Mouse (Mus musculus): ENCODE data around the gene Ube2v1.

The Ube2v1 gene

DNA sequence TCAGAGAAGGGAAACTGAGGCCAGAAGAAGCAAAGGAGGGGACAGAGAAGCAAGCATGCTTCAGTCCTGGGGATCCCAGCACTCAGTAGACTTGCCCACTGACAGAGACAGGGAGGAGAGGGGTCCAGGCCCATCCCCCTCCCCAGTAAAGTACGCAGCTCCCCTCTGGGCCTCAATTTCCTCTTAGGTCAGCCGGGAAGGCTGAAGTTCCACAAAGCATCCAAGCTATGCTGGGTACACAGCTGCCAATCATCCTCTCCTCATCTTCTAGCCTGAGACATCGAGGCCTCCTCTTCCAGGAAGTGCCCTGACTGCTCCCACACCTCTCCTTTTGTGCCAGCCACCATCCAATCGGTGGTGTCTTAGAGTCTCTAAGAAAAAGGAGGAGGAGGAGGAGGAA lies 35.6 kb downstream of the Ube2v1 start:
- no peak for DNase-seq (ENCODE audit: extremely low spot score, low read depth, low spot score)

DNA sequence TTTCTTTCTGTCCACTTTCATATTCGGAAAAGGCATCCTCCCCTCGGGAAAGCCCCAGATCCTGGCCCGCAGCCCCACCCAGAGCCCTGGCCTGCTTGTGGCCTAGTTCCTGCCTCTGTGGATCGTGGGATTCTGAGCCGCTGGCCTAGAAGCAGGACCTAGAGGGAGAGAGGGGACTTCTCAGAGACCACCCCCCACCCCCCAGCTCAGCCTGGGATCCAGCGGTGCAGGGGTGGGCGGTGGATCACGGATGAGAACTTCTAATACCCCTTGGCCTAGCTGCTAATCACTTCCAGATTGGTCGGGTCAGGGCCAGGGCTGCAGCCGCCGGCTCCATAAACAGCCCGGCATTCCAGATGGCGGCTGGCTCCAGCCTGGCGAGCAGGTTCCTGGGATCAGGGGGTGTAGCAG lies 36.1 kb downstream of the Ube2v1 start:
- peak; percentile 74 for DNase-seq (ENCODE audit: extremely low spot score, low read depth, low spot score)

DNA sequence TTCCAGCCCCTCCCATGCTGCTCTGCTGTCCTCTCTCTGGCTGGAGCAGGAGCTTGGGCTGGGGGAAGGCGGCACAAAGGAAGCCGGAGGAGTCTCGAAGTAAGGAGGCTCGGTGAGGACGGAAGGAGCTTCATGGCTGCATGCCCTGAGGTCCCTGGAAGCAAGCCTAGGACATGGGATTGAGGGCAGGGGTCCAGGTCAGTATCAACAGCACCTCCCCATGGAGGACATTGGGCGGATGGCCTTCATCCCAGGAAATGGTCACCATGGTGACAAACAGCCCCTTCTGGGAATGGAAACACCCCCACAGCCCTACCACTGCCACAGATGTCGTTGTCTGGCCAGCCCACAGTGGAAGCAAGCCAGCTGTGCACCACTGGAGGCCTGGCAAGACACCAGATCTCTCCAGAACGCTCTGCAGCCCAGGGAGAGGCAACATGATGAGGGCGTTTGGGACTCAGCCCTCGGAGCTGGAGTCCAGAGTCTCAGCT lies 37.4 kb downstream of the Ube2v1 start:
- DNase-seq (ENCODE audit: extremely low spot score, low read depth, low spot score): no peak

DNA sequence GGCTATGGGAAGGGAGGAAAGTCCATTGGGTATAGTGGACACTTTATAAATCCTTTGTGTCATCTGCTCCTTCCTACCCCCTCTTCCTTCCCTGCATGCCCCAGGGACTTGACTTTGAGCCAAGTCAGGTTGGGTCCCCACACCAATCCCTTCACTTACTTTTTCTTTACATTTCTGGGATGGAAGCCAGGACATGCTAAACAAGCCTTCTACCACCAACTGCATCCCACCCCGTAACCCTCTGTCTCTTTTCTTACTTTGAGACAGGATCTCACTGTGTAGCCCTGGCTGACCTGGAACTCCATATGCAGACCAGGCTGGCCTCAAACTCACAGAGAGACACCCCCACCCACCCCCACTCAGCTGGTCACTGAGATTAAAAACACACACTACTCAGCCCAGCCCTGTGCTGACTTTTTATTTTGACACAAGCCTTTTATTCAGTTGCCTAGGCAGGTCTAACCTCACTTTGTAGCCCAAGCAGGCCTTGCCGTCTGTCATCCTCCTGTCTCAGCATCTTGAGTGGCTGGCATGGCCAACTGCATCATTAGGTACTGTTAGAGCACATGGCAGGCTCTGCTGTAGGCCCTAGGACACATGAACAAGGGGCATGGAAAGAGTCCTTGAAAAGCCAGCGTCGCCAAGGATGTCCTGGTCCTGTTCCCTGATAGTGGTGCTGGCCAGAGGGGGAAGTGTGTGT lies 38.2 kb downstream of the Ube2v1 start:
- DNase-seq (ENCODE audit: extremely low spot score, low read depth, low spot score): no peak

DNA sequence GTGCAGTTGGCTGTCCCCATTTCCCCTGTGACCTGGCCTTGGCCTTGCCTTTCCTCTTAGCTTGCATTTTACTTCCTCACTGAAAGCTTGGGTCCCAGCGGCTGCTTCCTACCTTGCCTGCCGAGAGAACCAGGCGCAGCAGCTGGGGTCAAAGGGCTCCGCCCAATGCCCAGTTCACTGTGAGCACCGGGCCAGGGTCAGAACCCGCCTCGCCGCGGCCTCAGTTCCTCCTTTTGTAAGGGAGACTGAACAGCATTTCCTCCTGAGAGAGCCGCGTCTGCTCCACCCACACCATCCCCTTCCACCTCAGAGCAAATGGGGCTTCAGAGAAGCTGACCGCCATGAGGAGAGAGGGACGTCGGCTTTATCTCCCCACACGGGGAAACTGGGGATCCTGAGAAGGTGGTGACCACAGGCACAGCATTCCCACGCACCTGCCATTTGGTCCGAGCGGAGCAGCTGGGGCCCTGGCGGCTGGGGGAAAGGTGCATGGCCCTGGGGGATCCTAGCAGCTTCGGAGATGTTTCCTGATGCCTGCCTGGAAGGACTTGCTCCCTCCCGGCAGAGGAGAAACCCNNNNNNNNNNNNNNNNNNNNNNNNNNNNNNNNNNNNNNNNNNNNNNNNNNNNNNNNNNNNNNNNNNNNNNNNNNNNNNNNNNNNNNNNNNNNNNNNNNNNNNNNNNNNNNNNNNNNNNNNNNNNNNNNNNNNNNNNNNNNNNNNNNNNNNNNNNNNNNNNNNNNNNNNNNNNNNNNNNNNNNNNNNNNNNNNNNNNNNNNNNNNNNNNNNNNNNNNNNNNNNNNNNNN lies 42.9 kb downstream of the Ube2v1 start:
- DNase-seq (ENCODE audit: extremely low spot score, low read depth, low spot score): no peak

DNA sequence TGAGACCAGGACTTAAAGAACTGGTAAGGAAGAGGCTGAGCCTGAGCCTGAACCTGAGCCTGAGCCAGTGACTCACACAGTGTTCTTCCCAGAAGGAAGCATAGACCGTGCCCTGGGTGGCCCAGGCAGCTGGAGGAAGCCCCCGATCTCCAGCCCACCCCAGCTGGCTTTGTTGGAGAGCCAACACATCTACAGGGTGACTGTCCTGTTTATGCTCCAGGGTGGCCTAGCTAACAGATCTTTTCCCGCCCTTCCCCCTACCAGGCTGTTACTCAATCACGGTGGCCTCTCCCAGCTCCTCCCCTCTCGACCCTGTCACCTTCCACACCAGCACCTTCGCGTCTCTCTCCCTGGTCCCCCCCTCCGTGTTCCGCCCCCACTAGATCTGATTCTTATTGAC lies 44.9 kb downstream of the Ube2v1 start:
- no peak for DNase-seq (ENCODE audit: extremely low spot score, low read depth, low spot score)

DNA sequence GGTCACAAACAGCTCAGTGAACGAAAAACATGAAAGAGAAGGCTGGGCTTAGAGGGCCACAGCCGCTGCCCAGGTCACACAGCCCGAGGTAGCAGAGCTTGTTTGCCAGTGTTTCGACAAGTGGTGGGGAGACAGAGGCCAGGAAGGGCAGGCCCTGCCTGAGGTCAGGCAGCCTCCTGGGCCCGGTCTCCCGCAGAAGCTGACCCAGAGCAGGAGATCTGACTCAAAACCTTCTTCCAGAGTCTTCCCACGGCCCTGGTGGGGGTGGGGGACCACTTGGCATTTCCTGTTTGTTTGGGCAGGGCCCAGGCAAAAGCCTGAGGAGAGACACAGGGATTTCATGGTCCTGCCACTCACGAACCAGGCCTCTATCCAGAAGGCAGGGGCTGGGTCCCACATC lies 45.9 kb downstream of the Ube2v1 start:
- DNase-seq (ENCODE audit: extremely low spot score, low read depth, low spot score): no peak

DNA sequence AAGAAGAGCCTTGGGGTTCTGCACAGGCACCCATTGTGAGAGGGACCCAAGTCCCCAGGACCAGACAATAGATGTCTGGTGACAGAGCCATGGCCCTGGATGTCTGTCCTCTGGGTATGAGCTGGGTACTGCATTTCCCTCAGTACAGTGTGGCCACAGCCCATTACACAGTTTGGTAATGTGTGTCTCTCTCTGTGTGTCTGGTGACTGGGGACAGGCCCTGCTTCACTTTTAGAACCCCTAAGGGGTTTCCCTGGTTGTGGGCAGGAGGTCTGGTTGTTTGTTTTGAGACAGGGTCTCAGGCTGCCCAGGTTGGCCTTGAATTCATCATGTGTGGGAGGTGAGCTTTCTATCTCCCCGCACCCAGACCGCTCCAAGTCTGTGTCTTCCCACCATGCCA lies 46.6 kb downstream of the Ube2v1 start:
- no peak for DNase-seq (ENCODE audit: extremely low spot score, low read depth, low spot score)

DNA sequence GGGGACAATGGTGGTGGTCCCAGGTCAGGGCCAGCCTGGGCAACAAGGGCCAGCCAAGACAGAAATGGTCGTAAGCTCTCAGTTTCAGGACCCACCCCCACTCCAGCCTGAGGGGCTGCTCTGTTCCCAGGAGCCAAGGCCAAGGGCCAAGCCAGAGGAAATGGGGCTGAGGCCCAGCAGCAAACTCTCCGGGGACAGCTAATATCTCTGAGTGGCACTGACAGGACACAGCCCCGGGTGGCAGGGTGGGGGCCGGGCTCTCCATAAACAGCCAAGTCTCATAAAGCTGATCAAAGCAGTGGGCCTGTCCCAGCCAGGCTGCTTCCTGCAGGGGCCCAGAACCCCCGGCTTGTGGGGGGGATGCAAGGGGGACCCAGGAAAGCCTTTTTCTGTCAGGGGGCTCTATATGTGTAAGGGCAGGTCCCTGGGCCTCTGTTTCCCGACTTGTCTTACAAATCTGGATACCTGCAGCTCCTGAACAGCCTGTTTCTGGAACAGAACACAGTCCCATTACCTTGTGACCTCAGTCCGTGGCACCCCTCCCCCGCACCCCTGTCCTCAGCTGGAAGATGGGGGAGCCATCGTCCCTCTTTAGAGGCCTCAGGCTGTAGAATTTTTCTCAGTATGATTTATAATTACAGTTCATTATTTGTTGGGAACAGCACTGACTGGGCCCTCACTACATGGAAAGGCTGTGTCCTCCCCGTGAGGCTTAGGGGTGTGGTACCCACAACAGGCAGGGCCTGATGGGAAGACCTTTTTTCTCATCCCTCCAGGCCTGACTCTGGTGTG lies 48.5 kb downstream of the Ube2v1 start:
- no peak for DNase-seq (ENCODE audit: extremely low spot score, low read depth, low spot score)

DNA sequence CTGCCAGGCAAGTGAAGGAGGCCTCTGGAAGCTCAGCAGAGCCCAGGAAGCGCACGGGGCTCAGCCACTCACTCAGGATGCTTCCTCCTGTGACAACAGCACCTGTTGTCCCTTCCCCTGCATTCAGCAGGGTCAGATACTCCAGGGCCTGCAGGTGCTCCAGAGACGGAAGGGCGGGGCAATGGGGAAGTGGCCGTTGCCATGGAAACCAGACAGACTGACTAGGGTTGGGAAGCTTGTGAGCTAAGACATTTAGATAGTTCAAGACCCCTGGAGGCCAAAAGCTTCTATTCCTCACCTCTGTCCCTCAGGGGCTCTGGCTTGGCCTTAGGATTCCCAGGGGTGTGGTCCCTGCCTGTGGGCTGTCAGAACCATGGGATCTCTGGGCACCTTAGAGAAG lies 53.4 kb downstream of the Ube2v1 start:
- no peak for DNase-seq (ENCODE audit: extremely low spot score, low read depth, low spot score)

DNA sequence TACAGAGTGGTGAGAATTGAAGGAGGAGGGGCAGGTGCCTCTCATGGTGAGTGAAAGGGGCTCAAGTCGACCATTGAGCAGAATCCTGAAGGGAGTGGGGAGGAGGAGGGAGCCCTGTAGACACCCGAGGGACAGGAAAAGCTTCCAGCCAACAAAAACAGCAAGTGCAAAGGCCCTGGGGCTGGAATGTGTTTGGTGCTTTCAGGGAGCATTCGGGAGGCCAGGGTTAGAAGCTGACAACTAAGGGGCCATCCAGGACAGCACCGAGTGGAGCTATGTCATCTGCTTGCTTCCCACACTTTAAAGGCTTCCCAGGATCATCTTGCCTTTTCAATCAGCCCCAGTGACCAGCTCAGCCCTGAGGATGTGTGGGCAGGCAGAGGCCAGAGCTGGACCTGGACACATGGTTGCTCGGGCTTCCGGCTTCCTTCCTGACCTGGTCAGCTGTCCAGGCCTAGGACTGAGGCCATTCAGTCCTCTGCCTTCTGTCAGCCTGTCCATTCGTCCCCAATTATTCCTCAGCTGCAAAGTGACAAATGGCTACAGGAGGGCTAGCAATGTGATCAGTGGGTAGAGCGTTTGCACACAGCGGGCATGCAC lies 54.6 kb downstream of the Ube2v1 start:
- DNase-seq (ENCODE audit: extremely low spot score, low read depth, low spot score): no peak

DNA sequence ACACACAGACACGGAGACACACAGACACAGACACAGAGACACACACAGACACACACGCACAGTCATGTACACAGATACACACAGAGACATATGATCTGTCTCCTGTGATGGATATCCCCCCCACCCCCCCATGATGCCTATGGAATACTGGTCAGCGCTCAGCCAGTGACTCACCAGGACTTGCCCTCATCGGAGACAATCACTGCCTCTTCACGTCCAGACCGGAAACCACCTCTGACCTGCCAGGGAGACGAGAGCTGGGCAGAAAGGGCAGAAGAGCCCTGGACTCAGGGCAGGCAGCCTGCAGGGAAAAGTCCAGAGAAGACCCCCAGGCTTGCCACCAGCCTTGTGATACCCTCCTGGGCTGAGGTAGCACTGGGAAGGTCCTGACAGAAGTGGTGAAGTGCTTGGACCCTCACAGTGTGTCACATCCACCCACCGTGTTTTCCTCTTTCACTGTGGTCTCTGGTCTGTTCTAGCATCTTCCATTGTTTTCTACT lies 55.7 kb downstream of the Ube2v1 start:
- no peak for DNase-seq (ENCODE audit: extremely low spot score, low read depth, low spot score)

DNA sequence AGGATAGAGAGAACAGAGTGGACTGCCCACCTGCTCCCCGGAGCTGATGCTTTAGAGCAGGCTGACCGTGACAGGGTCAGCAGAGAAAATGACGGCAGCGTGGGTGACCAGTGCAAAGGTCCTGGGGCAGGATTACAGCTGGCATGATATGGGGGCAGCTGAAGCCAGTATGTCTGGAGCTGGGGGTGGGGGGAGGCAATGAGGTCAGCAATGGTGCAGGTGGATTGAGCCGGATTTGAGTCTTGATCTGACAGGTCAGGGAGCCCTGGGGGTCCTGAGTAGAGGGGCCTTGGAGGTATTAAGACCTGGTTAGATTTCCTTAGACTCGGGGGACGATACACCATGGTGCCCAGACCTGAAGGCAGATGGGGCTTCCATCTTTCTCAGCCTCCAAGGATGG lies 56.3 kb downstream of the Ube2v1 start:
- no peak for DNase-seq (ENCODE audit: extremely low spot score, low read depth, low spot score)

DNA sequence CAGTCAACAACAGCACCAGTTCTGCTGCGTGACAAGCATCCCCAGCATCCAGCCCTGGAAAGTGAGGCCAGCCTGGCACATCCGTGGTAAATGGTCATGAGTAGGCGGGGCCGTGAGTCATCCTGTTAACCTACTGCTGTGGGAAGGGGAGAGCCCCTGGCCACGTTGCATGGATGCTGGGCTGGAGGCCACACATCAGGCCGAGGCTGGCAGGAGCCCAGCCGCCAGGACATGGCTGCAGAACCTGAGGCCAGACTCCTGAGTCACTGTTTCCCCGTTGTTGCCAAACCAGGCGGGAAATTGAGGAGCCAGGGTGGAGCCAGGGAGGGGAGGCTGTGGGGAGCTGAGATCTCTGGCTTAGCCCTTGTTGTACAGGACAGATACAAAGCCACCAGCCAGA lies 57.1 kb downstream of the Ube2v1 start:
- DNase-seq (ENCODE audit: extremely low spot score, low read depth, low spot score): no peak

DNA sequence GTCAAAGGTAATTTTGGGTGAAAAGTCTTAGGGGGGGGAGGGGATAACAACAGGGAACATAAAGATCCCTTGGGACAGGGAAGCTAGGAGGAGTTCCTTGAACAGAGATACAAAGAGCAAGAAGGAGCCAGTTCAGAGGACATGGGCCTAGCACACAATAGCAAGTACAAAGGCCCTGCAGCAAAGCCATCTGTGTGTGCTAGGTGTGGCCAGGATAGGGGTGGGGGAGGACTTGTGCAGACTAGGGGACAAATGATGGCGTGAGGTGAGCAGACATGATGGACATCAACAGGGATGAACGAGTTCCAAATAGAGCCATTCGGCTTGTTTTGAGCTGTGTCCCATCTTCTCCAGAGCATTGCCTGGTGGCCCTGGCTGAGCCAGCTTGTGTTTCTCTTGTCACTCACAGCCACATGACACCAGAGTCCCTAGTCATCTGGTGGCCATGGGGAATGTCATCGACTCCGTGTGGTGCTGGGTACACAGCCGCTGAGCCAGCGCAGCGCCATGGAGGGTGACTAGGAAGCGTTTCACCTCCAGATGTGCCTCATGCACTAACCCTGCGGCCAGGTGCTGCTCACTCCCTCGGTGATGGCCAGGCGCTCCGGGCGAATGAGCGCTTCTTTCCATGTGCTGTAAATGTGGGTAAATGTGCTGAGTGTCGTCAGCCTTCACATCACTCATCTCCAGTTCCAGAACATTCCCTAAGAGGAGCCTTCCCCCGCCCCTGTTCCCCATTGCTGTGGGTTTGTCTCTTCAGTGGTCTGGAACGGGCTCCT lies 60.3 kb downstream of the Ube2v1 start:
- no peak for DNase-seq (ENCODE audit: extremely low spot score, low read depth, low spot score)

DNA sequence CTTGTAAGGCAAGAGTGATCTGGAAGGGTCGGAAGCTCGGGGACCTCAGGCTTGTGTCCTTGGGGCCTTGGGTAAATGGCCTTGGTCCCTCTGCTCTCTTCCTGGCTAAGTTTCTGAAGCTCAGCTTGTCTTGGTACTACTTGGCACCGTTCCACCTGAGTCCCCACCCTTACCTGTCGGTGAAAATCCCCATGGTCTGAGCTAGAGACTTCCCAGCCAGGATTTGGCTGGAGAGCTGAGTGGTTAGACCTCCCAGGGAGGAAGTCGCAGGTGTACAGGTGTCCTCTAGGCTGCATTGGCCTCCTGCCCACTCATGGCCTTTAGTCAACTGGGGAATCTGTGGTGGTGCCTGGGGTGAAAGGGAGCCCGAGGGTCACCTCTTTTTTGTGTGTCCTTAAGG lies 61.1 kb downstream of the Ube2v1 start:
- no peak for DNase-seq (ENCODE audit: extremely low spot score, low read depth, low spot score)

DNA sequence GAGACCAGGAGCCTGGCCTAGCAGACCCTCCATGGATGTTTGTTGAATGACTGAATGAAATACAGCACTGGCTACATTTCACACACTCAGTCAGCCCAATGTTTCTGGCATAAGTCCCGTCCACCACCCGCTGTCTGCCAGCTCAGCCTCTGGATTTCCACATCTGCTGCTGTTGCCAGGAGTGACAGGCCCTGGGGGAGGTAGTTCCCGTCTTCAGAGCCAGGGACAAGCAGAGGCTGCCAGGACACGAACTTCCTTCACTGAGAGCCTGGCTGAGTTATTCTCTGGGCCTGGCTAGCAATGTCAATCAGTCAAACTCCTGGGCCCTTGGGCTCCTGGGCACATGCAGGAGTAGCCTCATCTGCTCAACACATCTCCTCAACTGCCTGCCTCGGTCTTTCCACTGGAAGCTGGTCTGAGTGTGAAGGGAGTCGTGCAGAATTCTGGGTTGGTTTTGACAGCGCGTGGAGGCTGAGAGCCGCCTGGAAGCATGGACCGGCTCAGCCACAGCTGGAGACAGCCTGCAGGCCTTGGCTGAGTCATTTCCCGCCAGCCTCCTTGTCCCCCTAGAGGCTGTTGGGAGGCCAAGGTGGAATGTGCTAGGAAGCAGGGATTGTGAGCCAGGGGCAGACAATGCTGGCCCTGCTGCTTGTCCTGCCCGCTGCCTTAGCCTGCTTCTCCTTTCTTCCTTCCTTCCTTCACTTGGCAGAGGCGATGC lies 61.8 kb downstream of the Ube2v1 start:
- no peak for DNase-seq (ENCODE audit: extremely low spot score, low read depth, low spot score)

DNA sequence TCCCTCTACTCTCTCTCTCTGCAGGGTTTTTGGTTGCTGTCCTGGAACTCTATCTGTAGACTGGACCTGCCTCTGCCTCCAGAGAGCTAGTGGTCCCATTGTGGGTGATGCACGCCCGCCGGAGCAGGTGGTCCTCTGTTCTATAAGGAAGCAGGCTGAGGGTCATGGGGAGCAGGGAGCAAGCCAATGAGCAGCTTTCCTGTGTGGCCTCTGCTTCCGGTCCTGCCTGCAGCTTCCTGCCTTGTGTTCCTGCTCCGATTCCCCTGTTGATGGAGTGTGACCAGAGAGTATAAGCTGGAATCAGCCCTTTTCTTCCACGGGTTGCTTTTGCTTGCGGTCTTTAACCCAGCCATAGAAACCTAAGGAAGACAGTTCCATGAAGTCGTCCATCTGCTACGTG lies 63.8 kb downstream of the Ube2v1 start:
- no peak for DNase-seq (ENCODE audit: extremely low spot score, low read depth, low spot score)

DNA sequence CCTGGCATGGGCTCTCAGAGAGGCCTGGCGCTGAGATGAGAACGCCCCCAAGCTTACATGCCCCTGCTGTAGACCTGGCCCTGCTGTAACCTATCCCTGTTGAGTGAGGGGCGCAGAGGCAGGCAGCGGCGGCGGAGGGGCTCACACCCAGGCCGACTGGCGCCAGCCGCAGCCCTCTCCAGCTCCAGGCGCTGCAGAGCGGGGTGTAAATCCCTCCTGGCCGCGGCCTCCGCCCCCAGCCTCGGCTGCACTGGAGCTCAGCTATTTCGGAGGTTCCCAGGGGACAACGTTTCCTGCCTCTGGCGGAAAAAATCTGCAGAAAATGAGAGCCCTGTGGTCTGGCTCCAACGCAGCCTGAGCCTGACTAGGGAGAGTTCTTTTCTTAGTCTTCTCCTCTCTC lies 66.2 kb downstream of the Ube2v1 start:
- no peak for DNase-seq (ENCODE audit: extremely low spot score, low read depth, low spot score)

DNA sequence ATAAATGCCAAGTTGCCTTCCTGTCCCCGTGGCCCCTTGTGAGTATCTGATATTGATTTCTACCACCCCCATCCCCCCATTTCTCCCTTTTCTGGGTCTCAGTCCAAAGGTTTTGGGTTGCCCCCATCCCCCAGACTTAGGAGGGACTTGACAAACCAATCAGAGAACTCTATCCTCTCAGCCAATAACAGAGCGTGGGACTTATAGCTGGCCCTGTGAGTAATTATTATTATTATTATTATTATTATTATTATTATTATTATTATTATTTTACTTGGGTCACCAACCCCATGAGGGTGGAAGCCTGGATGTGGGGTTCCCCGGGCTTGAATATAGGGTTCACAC lies 66.6 kb downstream of the Ube2v1 start:
- no peak for DNase-seq (ENCODE audit: extremely low spot score, low read depth, low spot score)
